Mouse (Mus musculus) stomach, embryonic 15.5 days (tissue): ENCODE measurements around the gene Mrgprf. TPM values are rescaled to one million over a fixed set of nuclear protein-coding genes. Genes with fewer than 3 reads are reported as not detected.

ENCODE experiments used
- polyA plus RNA-seq: library from polyadenylated mRNA; unstranded; fragments of >200 nt; fragmentation: Nextera tagmentation; extraction: Ambion mirVana; gene quantifications from 2 replicates; pipeline ENCODE4 v1.2.1, GENCODE M21; 2015

The Mrgprf gene
- polyA plus RNA-seq, 1 experiment from 2014 or later, result 4.5 TPM

Other genes starting within 250 kb of the Mrgprf start
- 0.94 and 0.95 TPM in 2 replicates for gene 1810010D01Rik, start 92.7 kb upstream of the Mrgprf start, polyA plus RNA-seq
- gene Tpcn2, start 16.8 kb upstream of the Mrgprf start, polyA plus RNA-seq, result 9.1 and 10.3 TPM in 2 replicates
- gene Mrgprd, start 14.0 kb downstream of the Mrgprf start, polyA plus RNA-seq, result not detected in 2 replicates